Comparison of ENCODE assay signal across 29 mouse cellular contexts in genomic region chr7:65935211-65935610, GRCm38 (mm10).
DNase-seq lines count a peak whose midpoint lies in the region; ATAC-seq and TF ChIP-seq lines count a peak whose summit lies in the region.
"Had no signal": no experiment of that assay in that cellular context is flagged by ENCODE, and none has a peak within 500 bp of the region (broad histone marks: within the 10 kb centered on the region; RNA-seq: fewer than 3 reads in every experiment).

No protein-coding gene starts in this region.

- H3K27ac ChIP-seq in gastrocnemius, adult 2 months = no peak overlapping the region
- H3K27ac ChIP-seq in left cerebral cortex, adult 2 months = no peak overlapping the region
- no peak overlapping the region for H3K27ac ChIP-seq in intestine, postnatal 0 days (ENCODE audit: low read depth, low read length)
- no peak overlapping the region for H3K27ac ChIP-seq in midbrain, embryonic 15.5 days
- H3K27ac ChIP-seq: embryonic facial prominence, embryonic 10.5 days; embryonic facial prominence, embryonic 15.5 days; heart, embryonic 10.5 days; heart, embryonic 15.5 days; hindbrain, embryonic 12.5 days; limb, embryonic 13.5 days; macrophage; neural tube, embryonic 13.5 days; stomach, embryonic 15.5 days had no signal

- TF ChIP-seq CTCF in gastrocnemius, adult 2 months (IDR thresholded peaks at IDR 0.05) = peak; percentile 41
- peak; percentile 37 for TF ChIP-seq CTCF in left cerebral cortex, adult 2 months (IDR thresholded peaks at IDR 0.05)
- TF ChIP-seq CTCF in intestine, postnatal 0 days (IDR thresholded peaks at IDR 0.05; ENCODE audit: low read depth) = peak; percentile 29; the same call in 1 of the 2 replicates

- no peaks in the 10 kb centered on the region for H3K9me3 ChIP-seq in intestine, postnatal 0 days (ENCODE audit: control insufficient read depth)
- H3K9me3 ChIP-seq in midbrain, embryonic 15.5 days = no peaks in the 10 kb centered on the region
- H3K9me3 ChIP-seq: embryonic facial prominence, embryonic 10.5 days; embryonic facial prominence, embryonic 15.5 days; heart, embryonic 10.5 days; heart, embryonic 15.5 days; hindbrain, embryonic 12.5 days; limb, embryonic 13.5 days; neural tube, embryonic 13.5 days; stomach, embryonic 15.5 days had no signal

- WGBS in intestine, postnatal 0 days = 2% methylated on average over 1 of the region's 1 CpGs
- 27% methylated on average over 1 of the region's 1 CpGs for WGBS in midbrain, embryonic 15.5 days

- intact Hi-C loops in gastrocnemius, adult 2 months (cut with DNase I) = no loop called here
- intact Hi-C loops in left cerebral cortex, adult 2 months (cut with DNase I) = loop anchor here (5.0 kb wide), 1 partner anchor 233 kb away; no protein-coding TSS in a partner anchor
- intact Hi-C loops in left cerebral cortex, postnatal 14 days (cut with DNase I) = loop anchor here (10.0 kb wide), 1 partner anchor 230 kb away; no protein-coding TSS in a partner anchor

- no peak for DNase-seq in gastrocnemius, adult 2 months
- no peak for DNase-seq in gastrocnemius, adult 18-20 months (ENCODE audit: low spot score)
- DNase-seq in left cerebral cortex, adult 2 months (ENCODE audit: extremely low spot score in 1 of 2, low spot score in 2 of 2) = no peak
- DNase-seq in left cerebral cortex, postnatal 14 days (ENCODE audit: low spot score in 2 of 2) = no peak
- peak; percentile 5 for DNase-seq in NIH3T3 (ENCODE audit: low read depth)
- DNase-seq in adrenal gland, postnatal 36 days = no peak
- DNase-seq: adrenal gland, adult 2 months; cerebellum, adult 8-10 months; cerebellum, postnatal 25 days; kidney, adult 18-20 months; kidney, postnatal 4 days; liver, postnatal 0 days; right cerebral cortex, postnatal 14 days; thymus, adult 18-20 months; thymus, postnatal 25 days had no signal

- H3K4me2 ChIP-seq in intestine, postnatal 0 days (replicated peaks; ENCODE audit: low read depth) = no peak overlapping the region
- no peak overlapping the region for H3K4me2 ChIP-seq in midbrain, embryonic 15.5 days
- H3K4me2 ChIP-seq: embryonic facial prominence, embryonic 15.5 days; heart, embryonic 15.5 days; hindbrain, embryonic 12.5 days; limb, embryonic 13.5 days; liver, embryonic 11.5 days; neural tube, embryonic 13.5 days; stomach, embryonic 15.5 days had no signal

- no peak for ATAC-seq in intestine, postnatal 0 days
- ATAC-seq in midbrain, embryonic 15.5 days (replicated peaks) = no peak
- ATAC-seq: activated CD4-positive, CD25-positive, alpha-beta regulatory T cell, adult 4 months; forebrain, embryonic 14.5 days; liver, postnatal 0 days had no signal

- H3K4me3 ChIP-seq in gastrocnemius, adult 2 months = no peak overlapping the region
- H3K4me3 ChIP-seq in left cerebral cortex, adult 2 months = no peak overlapping the region
- no peak overlapping the region for H3K4me3 ChIP-seq in intestine, postnatal 0 days (ENCODE audit: low read depth, low read length)
- H3K4me3 ChIP-seq in midbrain, embryonic 15.5 days = no peak overlapping the region
- H3K4me3 ChIP-seq: embryonic facial prominence, embryonic 10.5 days; embryonic facial prominence, embryonic 15.5 days; heart, embryonic 10.5 days; heart, embryonic 15.5 days; hindbrain, embryonic 12.5 days; limb, embryonic 13.5 days; neural tube, embryonic 13.5 days; stomach, embryonic 15.5 days had no signal

- no peak overlapping the region for H3K9ac ChIP-seq in intestine, postnatal 0 days (ENCODE audit: low read depth, low read length)
- no peak overlapping the region for H3K9ac ChIP-seq in midbrain, embryonic 15.5 days
- H3K9ac ChIP-seq: embryonic facial prominence, embryonic 15.5 days; heart, embryonic 15.5 days; hindbrain, embryonic 12.5 days; limb, embryonic 13.5 days; liver, postnatal 0 days; neural tube, embryonic 13.5 days; stomach, embryonic 15.5 days had no signal

- H3K4me1 ChIP-seq in intestine, postnatal 0 days (replicated peaks; ENCODE audit: control insufficient read depth, insufficient read depth, low read length) = no peaks in the 10 kb centered on the region
- H3K4me1 ChIP-seq in midbrain, embryonic 15.5 days = no peaks in the 10 kb centered on the region
- H3K4me1 ChIP-seq: embryonic facial prominence, embryonic 15.5 days; stomach, embryonic 15.5 days had no signal

- no peaks in the 10 kb centered on the region for H3K36me3 ChIP-seq in intestine, postnatal 0 days (ENCODE audit: control insufficient read depth, insufficient read depth)
- H3K36me3 ChIP-seq in midbrain, embryonic 15.5 days (replicated peaks) = no peaks in the 10 kb centered on the region
- H3K36me3 ChIP-seq: embryonic facial prominence, embryonic 10.5 days; embryonic facial prominence, embryonic 15.5 days; heart, embryonic 10.5 days; heart, embryonic 15.5 days; hindbrain, embryonic 12.5 days; limb, embryonic 13.5 days; neural tube, embryonic 13.5 days; stomach, embryonic 15.5 days had no signal

- no peaks in the 10 kb centered on the region for H3K27me3 ChIP-seq in intestine, postnatal 0 days (replicated peaks; ENCODE audit: control insufficient read depth, insufficient read depth, low read length)
- H3K27me3 ChIP-seq in midbrain, embryonic 15.5 days (replicated peaks) = no peaks in the 10 kb centered on the region
- H3K27me3 ChIP-seq: limb, embryonic 13.5 days; neural tube, embryonic 13.5 days; stomach, embryonic 15.5 days had no signal
